Mouse (Mus musculus): ENCODE measurements at regions not wholly inside any gene's neighbourhood (a gene's known extent, or its start where the extent isn't known, plus 50 kb on each side); places are given as distances from the start of the nearest gene placed in this dataset.
A peak's percentile ranks its signal among the peaks of the same experiment; 100 is the strongest.

DNA sequence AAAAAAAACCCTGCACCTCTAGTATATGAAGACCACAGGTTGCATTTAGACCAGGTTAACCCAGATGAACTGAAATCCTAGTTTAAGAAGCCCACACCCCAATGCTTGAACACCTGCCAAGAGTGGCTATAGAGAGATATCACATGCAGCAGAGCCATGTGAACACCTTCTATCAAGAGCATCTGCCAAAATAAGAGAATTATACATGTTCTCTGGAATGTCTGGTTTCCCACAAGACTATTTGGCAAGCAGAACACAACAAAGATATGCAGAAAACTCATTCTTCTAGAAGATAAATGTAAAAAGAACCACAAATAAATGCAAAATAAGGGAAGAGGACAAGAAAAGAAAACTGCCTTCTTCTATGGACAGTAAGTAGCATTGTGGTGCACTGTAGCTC is 107.7 kb upstream of the Dab2 start:
- H3K4me3 ChIP-seq (ENCODE audit: low read depth, low read length), result no peak overlapping the region
- no peak for TF ChIP-seq CTCF (IDR thresholded peaks at IDR 0.05; ENCODE audit: low read depth, low read length)
- no peaks in the 10 kb centered on the region for H3K36me3 ChIP-seq (ENCODE audit: control insufficient read depth, insufficient read depth, low read length, poor library complexity, severe bottlenecking)

DNA sequence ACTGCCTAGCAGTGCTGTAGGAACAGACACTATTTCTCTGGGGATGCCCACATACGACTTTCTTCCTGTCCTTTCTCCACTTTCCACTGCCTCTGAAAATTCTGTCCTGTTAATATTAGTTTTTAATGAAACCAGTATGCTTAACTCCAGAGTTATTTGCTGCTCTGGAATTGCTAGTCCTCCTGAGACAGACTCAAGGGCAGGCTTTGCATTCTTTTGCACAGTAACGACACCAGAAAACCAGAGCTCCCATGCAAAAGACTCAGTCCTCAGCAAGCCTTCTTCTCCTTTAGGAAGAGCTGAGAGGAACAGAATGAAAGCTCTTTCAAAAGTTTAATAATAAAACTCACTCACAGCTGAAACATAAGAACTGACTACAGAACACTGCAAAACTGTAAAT is 92.3 kb upstream of the Dab2 start:
- Histone ChIP-seq H3K9ac (ENCODE audit: low read depth, poor library complexity, severe bottlenecking) (no peak overlapping the region), H3K27me3 (ENCODE audit: control insufficient read depth, insufficient read depth, low read length, poor library complexity, severe bottlenecking) (no peaks in the 10 kb centered on the region), H3K9me3 (replicated peaks; ENCODE audit: control insufficient read depth, insufficient read depth, low read length, poor library complexity, severe bottlenecking) (no peaks in the 10 kb centered on the region), H3K36me3 (ENCODE audit: control insufficient read depth, insufficient read depth, low read length, poor library complexity, severe bottlenecking) (no peaks in the 10 kb centered on the region), H3K4me1 (ENCODE audit: control insufficient read depth, insufficient read depth, low read length) (no peaks in the 10 kb centered on the region), H3K27ac (ENCODE audit: insufficient read depth, low read length) (no peak overlapping the region), H3K4me3 (ENCODE audit: low read depth, low read length) (no peak overlapping the region)
- TF ChIP-seq POLR2A (IDR thresholded peaks at IDR 0.05; ENCODE audit: insufficient read depth, low read length) (no peak), EP300 (IDR thresholded peaks at IDR 0.05; ENCODE audit: insufficient read depth, low read depth, low read length) (no peak), CTCF (IDR thresholded peaks at IDR 0.05; ENCODE audit: low read depth, low read length) (no peak)

More for the DNA sequence above, 107.7 kb upstream of the Dab2 start:
- Histone ChIP-seq H3K9ac (ENCODE audit: low read depth, poor library complexity, severe bottlenecking) (no peak overlapping the region), H3K27ac (ENCODE audit: insufficient read depth, low read length) (no peak overlapping the region), H3K9me3 (replicated peaks; ENCODE audit: control insufficient read depth, insufficient read depth, low read length, poor library complexity, severe bottlenecking) (no peaks in the 10 kb centered on the region; the same call in 1 of the 2 replicates), H3K27me3 (ENCODE audit: control insufficient read depth, insufficient read depth, low read length, poor library complexity, severe bottlenecking) (no peaks in the 10 kb centered on the region), H3K4me1 (ENCODE audit: control insufficient read depth, insufficient read depth, low read length) (no peaks in the 10 kb centered on the region)

DNA sequence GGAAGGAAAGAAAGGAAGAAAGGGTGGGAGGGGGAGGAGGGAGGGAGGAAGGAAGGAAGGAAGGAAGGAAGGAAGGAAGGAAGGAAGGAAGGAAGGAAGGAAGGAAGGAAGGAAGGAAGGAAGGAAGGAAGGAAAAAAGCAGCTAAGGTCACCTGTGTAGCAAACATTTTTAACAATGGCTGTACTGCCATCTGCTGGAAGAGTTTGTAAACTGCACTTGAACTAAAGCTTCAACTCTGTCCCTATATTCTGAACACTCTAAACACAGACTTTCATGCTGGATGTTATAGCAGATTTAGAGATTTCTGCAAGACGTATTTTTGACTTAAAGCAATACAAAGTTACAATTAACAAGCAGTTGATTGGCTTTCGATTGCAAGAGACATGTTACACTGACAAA is 90.3 kb upstream of the Dab2 start:
- H3K9me3 ChIP-seq (replicated peaks; ENCODE audit: control insufficient read depth, insufficient read depth, low read length, poor library complexity, severe bottlenecking), result no peaks in the 10 kb centered on the region
- H3K36me3 ChIP-seq (ENCODE audit: control insufficient read depth, insufficient read depth, low read length, poor library complexity, severe bottlenecking), result no peaks in the 10 kb centered on the region
- H3K4me3 ChIP-seq (ENCODE audit: low read depth, low read length), result no peak overlapping the region
- H3K4me1 ChIP-seq (ENCODE audit: control insufficient read depth, insufficient read depth, low read length), result no peaks in the 10 kb centered on the region
- no peak overlapping the region for H3K9ac ChIP-seq (ENCODE audit: low read depth, poor library complexity, severe bottlenecking)
- peak; percentile 17 for TF ChIP-seq CTCF (IDR thresholded peaks at IDR 0.05; ENCODE audit: low read depth, low read length)
- TF ChIP-seq POLR2A (IDR thresholded peaks at IDR 0.05; ENCODE audit: insufficient read depth, low read length), result no peak
- no peaks in the 10 kb centered on the region for H3K27me3 ChIP-seq (ENCODE audit: control insufficient read depth, insufficient read depth, low read length, poor library complexity, severe bottlenecking)
- no peak overlapping the region for H3K27ac ChIP-seq (ENCODE audit: insufficient read depth, low read length)

DNA sequence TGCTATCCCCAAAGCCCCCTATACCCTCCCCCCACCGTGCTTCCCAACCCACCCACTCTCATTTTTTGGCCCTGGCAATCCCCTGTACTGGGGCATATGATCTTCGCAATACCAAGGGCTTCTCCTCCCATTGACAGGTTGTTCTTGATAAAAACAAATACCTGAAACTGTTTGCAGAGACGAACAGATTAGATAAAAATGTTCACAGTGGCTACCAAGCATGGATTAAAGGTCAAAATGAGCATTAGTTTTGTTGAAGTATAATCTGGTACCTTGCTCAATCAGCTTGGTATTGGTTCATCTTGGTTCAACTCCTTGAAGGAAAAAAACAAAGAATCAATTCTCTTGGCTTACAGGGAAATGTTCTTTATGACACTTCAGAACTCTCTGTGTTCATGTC is 81.5 kb upstream of the Dab2 start:
- 0 out of 2 replicates have a peak, but pooled peaks cover 4% of the 10 kb centered on the region for H3K9me3 ChIP-seq (replicated peaks; ENCODE audit: control insufficient read depth, insufficient read depth, low read length, poor library complexity, severe bottlenecking)
- H3K27me3 ChIP-seq (ENCODE audit: control insufficient read depth, insufficient read depth, low read length, poor library complexity, severe bottlenecking), result no peaks in the 10 kb centered on the region
- TF ChIP-seq POLR2A (IDR thresholded peaks at IDR 0.05; ENCODE audit: insufficient read depth, low read length) (no peak), CTCF (IDR thresholded peaks at IDR 0.05; ENCODE audit: low read depth, low read length) (no peak), EP300 (IDR thresholded peaks at IDR 0.05; ENCODE audit: insufficient read depth, low read depth, low read length) (no peak)
- no peak overlapping the region for H3K27ac ChIP-seq (ENCODE audit: insufficient read depth, low read length)
- no peak overlapping the region for H3K9ac ChIP-seq (ENCODE audit: low read depth, poor library complexity, severe bottlenecking)
- H3K4me3 ChIP-seq (ENCODE audit: low read depth, low read length), result no peak overlapping the region
- no peaks in the 10 kb centered on the region for H3K36me3 ChIP-seq (ENCODE audit: control insufficient read depth, insufficient read depth, low read length, poor library complexity, severe bottlenecking)
- no peaks in the 10 kb centered on the region for H3K4me1 ChIP-seq (ENCODE audit: control insufficient read depth, insufficient read depth, low read length)

DNA sequence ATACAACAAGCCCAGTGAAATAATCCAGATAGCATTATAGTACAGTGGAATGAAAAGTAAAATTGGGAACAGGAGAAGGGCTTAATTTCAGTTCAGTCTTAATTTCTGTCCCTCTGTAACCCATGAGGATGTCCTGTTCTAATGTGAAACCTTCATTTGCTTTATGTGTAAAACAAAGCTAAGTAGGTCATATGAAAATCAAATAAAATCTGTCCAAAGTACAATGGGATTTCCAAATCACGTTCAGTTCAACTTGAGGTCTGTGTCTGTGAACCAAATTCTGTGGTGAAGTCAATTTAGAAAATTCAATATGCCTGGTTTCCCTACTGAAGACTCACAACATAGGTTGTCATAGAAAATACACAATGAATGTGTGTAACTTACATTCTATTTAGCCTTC is 74.4 kb upstream of the Dab2 start:
- H3K27me3 ChIP-seq (ENCODE audit: control insufficient read depth, insufficient read depth, low read length, poor library complexity, severe bottlenecking), result no peaks in the 10 kb centered on the region
- 0 out of 2 replicates have a peak, but pooled peaks cover 7% of the 10 kb centered on the region for H3K9me3 ChIP-seq (replicated peaks; ENCODE audit: control insufficient read depth, insufficient read depth, low read length, poor library complexity, severe bottlenecking)
- no peak overlapping the region for H3K9ac ChIP-seq (ENCODE audit: low read depth, poor library complexity, severe bottlenecking)
- H3K4me3 ChIP-seq (ENCODE audit: low read depth, low read length), result no peak overlapping the region
- no peaks in the 10 kb centered on the region for H3K36me3 ChIP-seq (ENCODE audit: control insufficient read depth, insufficient read depth, low read length, poor library complexity, severe bottlenecking)
- no peaks in the 10 kb centered on the region for H3K4me1 ChIP-seq (ENCODE audit: control insufficient read depth, insufficient read depth, low read length)
- TF ChIP-seq CTCF (IDR thresholded peaks at IDR 0.05; ENCODE audit: low read depth, low read length) (no peak), EP300 (IDR thresholded peaks at IDR 0.05; ENCODE audit: insufficient read depth, low read depth, low read length) (no peak), POLR2A (IDR thresholded peaks at IDR 0.05; ENCODE audit: insufficient read depth, low read length) (no peak)
- H3K27ac ChIP-seq (ENCODE audit: insufficient read depth, low read length), result no peak overlapping the region

DNA sequence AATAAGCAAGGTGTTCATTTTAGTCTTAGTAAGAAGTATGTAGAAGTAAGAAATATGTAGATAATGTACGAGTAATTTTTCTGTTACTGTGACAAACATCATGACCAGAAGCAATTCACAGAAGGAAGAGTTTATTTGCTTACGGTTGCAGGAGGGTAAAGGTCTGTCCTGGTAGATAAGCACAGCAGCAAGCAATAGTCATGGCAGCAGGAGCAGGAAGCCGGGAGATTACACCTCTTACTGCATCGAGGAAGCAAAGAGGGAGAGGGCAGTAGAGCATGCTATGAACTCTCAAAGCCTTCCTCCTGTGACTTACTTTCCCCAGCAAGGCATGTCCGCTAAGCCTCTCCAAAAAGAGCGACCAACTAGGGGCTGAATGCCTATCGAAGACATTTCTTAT is 69.0 kb upstream of the Dab2 start:
- no peak overlapping the region for H3K4me3 ChIP-seq (ENCODE audit: low read depth, low read length)
- no peak overlapping the region for H3K27ac ChIP-seq (ENCODE audit: insufficient read depth, low read length)
- no peaks in the 10 kb centered on the region for H3K27me3 ChIP-seq (ENCODE audit: control insufficient read depth, insufficient read depth, low read length, poor library complexity, severe bottlenecking)
- H3K36me3 ChIP-seq (ENCODE audit: control insufficient read depth, insufficient read depth, low read length, poor library complexity, severe bottlenecking), result no peaks in the 10 kb centered on the region
- H3K9ac ChIP-seq (ENCODE audit: low read depth, poor library complexity, severe bottlenecking), result no peak overlapping the region
- H3K9me3 ChIP-seq (replicated peaks; ENCODE audit: control insufficient read depth, insufficient read depth, low read length, poor library complexity, severe bottlenecking), result no peaks in the 10 kb centered on the region
- H3K4me1 ChIP-seq (ENCODE audit: control insufficient read depth, insufficient read depth, low read length), result no peaks in the 10 kb centered on the region
- no peak for TF ChIP-seq CTCF (IDR thresholded peaks at IDR 0.05; ENCODE audit: low read depth, low read length)
- no peak for TF ChIP-seq EP300 (IDR thresholded peaks at IDR 0.05; ENCODE audit: insufficient read depth, low read depth, low read length)
- no peak for TF ChIP-seq POLR2A (IDR thresholded peaks at IDR 0.05; ENCODE audit: insufficient read depth, low read length)
